In genomic region chr2:174870284-174870683, GRCm38 (mm10) we compare ENCODE assay signal across 9 mouse cellular contexts.
DNase-seq lines count a peak whose midpoint lies in the region; ATAC-seq lines count a peak whose summit lies in the region.
"Had no signal": no experiment of that assay in that cellular context is flagged by ENCODE, and none has a peak within 500 bp of the region (broad histone marks: within the 10 kb centered on the region; RNA-seq: fewer than 3 reads in every experiment).

No protein-coding gene starts in this region.

- DNase-seq in hindbrain, embryonic 11.5 days (ENCODE audit: low spot score), result peak; percentile 48
- DNase-seq in neural tube, embryonic 11.5 days (ENCODE audit: low spot score), result peak; percentile 29
- DNase-seq in neural tube, embryonic 10.5 days (ENCODE audit: extremely low spot score, low spot score), result no peak
- DNase-seq in limb, embryonic 10.5 days (ENCODE audit: low spot score), result peak; percentile 47
- peak; percentile 16 for DNase-seq in thymus, postnatal 25 days
- no peak for DNase-seq in cerebellum, adult 8-10 months
- DNase-seq in lung, postnatal 14 days, result no peak

- no peak overlapping the region for H3K4me2 ChIP-seq in hindbrain, embryonic 11.5 days (replicated peaks; ENCODE audit: low read depth, low read length)
- H3K4me2 ChIP-seq in hindbrain, embryonic 12.5 days (replicated peaks), result no peak overlapping the region
- H3K4me2 ChIP-seq in neural tube, embryonic 11.5 days (ENCODE audit: low read depth), result no peak overlapping the region
- H3K4me2 ChIP-seq: lung, embryonic 15.5 days had no signal

- no peaks in the 10 kb centered on the region for H3K9me3 ChIP-seq in hindbrain, embryonic 11.5 days (ENCODE audit: control insufficient read depth, low read length)
- no peaks in the 10 kb centered on the region for H3K9me3 ChIP-seq in hindbrain, embryonic 12.5 days (replicated peaks)
- no peaks in the 10 kb centered on the region for H3K9me3 ChIP-seq in neural tube, embryonic 11.5 days (ENCODE audit: control insufficient read depth, low read length)
- no peaks in the 10 kb centered on the region for H3K9me3 ChIP-seq in limb, embryonic 10.5 days (replicated peaks)
- H3K9me3 ChIP-seq: lung, embryonic 15.5 days had no signal

- no peak for ATAC-seq in hindbrain, embryonic 11.5 days (ENCODE audit: low FRiP score)
- ATAC-seq in hindbrain, embryonic 12.5 days (ENCODE audit: low FRiP score), result no peak
- no peak for ATAC-seq in neural tube, embryonic 11.5 days (ENCODE audit: insufficient read depth, low FRiP score, low TSS enrichment)

- no peaks in the 10 kb centered on the region for H3K4me1 ChIP-seq in hindbrain, embryonic 11.5 days (replicated peaks; ENCODE audit: control insufficient read depth, insufficient read depth, low read length)
- H3K4me1 ChIP-seq in hindbrain, embryonic 12.5 days, result peaks cover 10% of the 10 kb centered on the region
- peaks cover 2% of the 10 kb centered on the region; the same call in 1 of the 2 replicates for H3K4me1 ChIP-seq in neural tube, embryonic 11.5 days (ENCODE audit: control insufficient read depth, insufficient read depth, low read length)
- peaks cover 65% of the 10 kb centered on the region for H3K4me1 ChIP-seq in limb, embryonic 10.5 days

- WGBS in hindbrain, embryonic 11.5 days, result 67% methylated on average over 5 of the region's 5 CpGs
- 65% methylated on average over 5 of the region's 5 CpGs for WGBS in hindbrain, embryonic 12.5 days
- WGBS in neural tube, embryonic 11.5 days, result 70% methylated on average over 5 of the region's 5 CpGs
- WGBS in limb, embryonic 10.5 days, result 76% methylated on average over 5 of the region's 5 CpGs

- no peak overlapping the region for H3K27ac ChIP-seq in hindbrain, embryonic 11.5 days (ENCODE audit: low read depth, low read length)
- H3K27ac ChIP-seq in hindbrain, embryonic 12.5 days, result no peak overlapping the region
- no peak overlapping the region for H3K27ac ChIP-seq in neural tube, embryonic 11.5 days (ENCODE audit: low read depth, low read length)
- H3K27ac ChIP-seq in limb, embryonic 10.5 days, result peak overlapping the region; percentile 85
- H3K27ac ChIP-seq: lung, embryonic 15.5 days had no signal

- no peaks in the 10 kb centered on the region for H3K27me3 ChIP-seq in hindbrain, embryonic 11.5 days (ENCODE audit: control insufficient read depth, insufficient read depth, low read length)
- no peaks in the 10 kb centered on the region for H3K27me3 ChIP-seq in hindbrain, embryonic 12.5 days
- H3K27me3 ChIP-seq in neural tube, embryonic 11.5 days (ENCODE audit: control insufficient read depth, insufficient read depth, low read length), result no peaks in the 10 kb centered on the region
- H3K27me3 ChIP-seq in limb, embryonic 10.5 days (ENCODE audit: low read depth, poor library complexity, severe bottlenecking), result no peaks in the 10 kb centered on the region
- H3K27me3 ChIP-seq: lung, embryonic 15.5 days had no signal

- H3K4me3 ChIP-seq in hindbrain, embryonic 11.5 days (ENCODE audit: low read depth, low read length), result no peak overlapping the region
- no peak overlapping the region for H3K4me3 ChIP-seq in hindbrain, embryonic 12.5 days
- H3K4me3 ChIP-seq in neural tube, embryonic 11.5 days (ENCODE audit: low read depth, low read length), result no peak overlapping the region
- no peak overlapping the region for H3K4me3 ChIP-seq in limb, embryonic 10.5 days
- H3K4me3 ChIP-seq: lung, embryonic 15.5 days had no signal

- H3K9ac ChIP-seq in hindbrain, embryonic 11.5 days (ENCODE audit: low read depth, low read length), result no peak overlapping the region
- no peak overlapping the region for H3K9ac ChIP-seq in hindbrain, embryonic 12.5 days
- no peak overlapping the region for H3K9ac ChIP-seq in neural tube, embryonic 11.5 days (ENCODE audit: low read length)
- H3K9ac ChIP-seq: lung, embryonic 15.5 days had no signal

- no peaks in the 10 kb centered on the region for H3K36me3 ChIP-seq in hindbrain, embryonic 11.5 days (ENCODE audit: control insufficient read depth, insufficient read depth, low read length)
- no peaks in the 10 kb centered on the region for H3K36me3 ChIP-seq in hindbrain, embryonic 12.5 days
- H3K36me3 ChIP-seq in neural tube, embryonic 11.5 days (ENCODE audit: control insufficient read depth, insufficient read depth, low read length), result no peaks in the 10 kb centered on the region
- no peaks in the 10 kb centered on the region for H3K36me3 ChIP-seq in limb, embryonic 10.5 days
- H3K36me3 ChIP-seq: lung, embryonic 15.5 days had no signal

Comparison
In these comparisons a context has a peak if more than half of its experiments do, and no peak if none do; other contexts are left out.
1. DNase-seq: peak in hindbrain, embryonic 11.5 days (single experiment), neural tube, embryonic 11.5 days (single experiment), limb, embryonic 10.5 days (single experiment) and thymus, postnatal 25 days (single experiment); none in neural tube, embryonic 10.5 days (single experiment), cerebellum, adult 8-10 months (single experiment) and lung, postnatal 14 days (single experiment).